Mouse (Mus musculus) embryonic facial prominence, embryonic 11.5 days (tissue): ENCODE results near the gene Gna14. TPM values are rescaled to one million over a fixed set of nuclear protein-coding genes. Genes with fewer than 3 reads are reported as not detected.

Experiments
- ATAC-seq: fragments of 200-750 bp; cut with Nextera tagmentation; replicated peaks from 2 replicates; pipeline ENCODE4 v1.8.0; 2017; ENCODE audit warnings: low read depth; ENCODE audit not compliant: insufficient number of reproducible peaks, low FRiP score, low TSS enrichment
- DNase-seq: peaks from one replicate; pipeline ENCODE4 v3.0.0-alpha.2; 2015; ENCODE audit warnings: low spot score
- H3K27ac ChIP-seq: fragments of 300-500 bp; sonication (generic); replicated peaks from 2 replicates; pipeline ENCODE4 v1.5.1; 2014; ENCODE audit warnings: mild to moderate bottlenecking, low read depth, low read length, control low read depth
- H3K27me3 ChIP-seq: fragments of 300-500 bp; sonication (generic); 2 replicates; pipeline ENCODE4 v1.6.1; 2014; ENCODE audit warnings: mild to moderate bottlenecking, low read length, moderate library complexity, mixed read lengths; ENCODE audit not compliant: control insufficient read depth, insufficient read depth
- H3K36me3 ChIP-seq: fragments of 300-500 bp; sonication (generic); replicated peaks from 2 replicates; pipeline ENCODE4 v1.6.1; 2014; ENCODE audit warnings: low read depth, mild to moderate bottlenecking, low read length, moderate library complexity, mixed read lengths; ENCODE audit not compliant: control insufficient read depth, insufficient read depth
- H3K4me1 ChIP-seq: fragments of 300-500 bp; sonication (generic); 2 replicates; pipeline ENCODE4 v1.6.1; 2014; ENCODE audit warnings: low read length, mixed read lengths; ENCODE audit not compliant: control insufficient read depth, insufficient read depth
- H3K4me2 ChIP-seq: fragments of 300-500 bp; sonication (generic); 2 replicates; pipeline ENCODE4 v1.6.1; 2014; ENCODE audit warnings: low read depth, mild to moderate bottlenecking, control low read depth, low read length, moderate library complexity
- H3K4me3 ChIP-seq: fragments of 300-500 bp; sonication (generic); 2 replicates; pipeline ENCODE4 v1.5.1; 2014; ENCODE audit warnings: low read depth, low read length, control low read depth
- H3K9ac ChIP-seq: fragments of 300-500 bp; sonication (generic); replicated peaks from 2 replicates; pipeline ENCODE4 v1.6.1; 2014; ENCODE audit warnings: mild to moderate bottlenecking, control low read depth, low read length
- H3K9me3 ChIP-seq: fragments of 300-500 bp; sonication (generic); replicated peaks from 2 replicates; pipeline ENCODE4 v1.6.1; 2016; ENCODE audit warnings: mild to moderate bottlenecking, low read length, inconsistent platforms, mixed read lengths; ENCODE audit not compliant: control insufficient read depth
- WGBS: fragments of 180-500 bp; shearing (Covaris S2); extraction: QIAGEN DNeasy Blood & Tissue Kit; methylation state at CpG from one replicate; pipeline ENCODE4 v1.1.7; 2014; 5-methylcytosine and 5-hydroxymethylcytosine counted together
- polyA plus RNA-seq: library from polyadenylated mRNA; unstranded; fragments of >200 nt; fragmentation: Nextera tagmentation; extraction: Ambion mirVana; gene quantifications from 2 replicates; pipeline ENCODE4 v1.2.1, GENCODE M21; 2014

Gna14 gene
- polyA plus RNA-seq, 1 experiment from 2014 or later = 0.90 TPM

DNA sequence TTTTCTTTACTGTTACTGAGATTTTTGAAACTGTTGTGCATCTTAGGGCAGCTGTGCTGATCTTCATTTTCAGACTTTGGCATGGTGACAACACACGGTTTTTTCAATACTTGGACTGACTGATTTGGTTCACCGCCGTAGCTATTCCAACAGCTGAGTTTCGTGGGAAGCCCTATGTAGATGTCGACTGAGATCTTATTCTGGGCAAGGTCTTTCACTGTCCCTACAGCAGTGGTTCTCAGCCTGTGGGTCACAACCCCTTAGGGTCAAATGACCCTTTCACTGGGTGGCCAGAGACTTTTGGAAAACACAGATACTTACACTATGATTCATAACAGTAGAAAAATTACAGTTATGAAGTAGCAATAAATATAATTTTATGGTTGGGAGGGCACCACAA is 60.5 kb downstream of the Gna14 start:
- Histone ChIP-seq H3K4me2 (no peak overlapping the region), H3K36me3 (no peaks in the 10 kb centered on the region), H3K4me3 (no peak overlapping the region), H3K9me3 (no peaks in the 10 kb centered on the region), H3K9ac (no peak overlapping the region), H3K4me1 (no peaks in the 10 kb centered on the region), H3K27ac (no peak overlapping the region), H3K27me3 (no peaks in the 10 kb centered on the region)
- ATAC-seq (no peak), DNase-seq (no peak)
- 86% methylated on average over 5 of the region's 5 CpGs for WGBS

DNA sequence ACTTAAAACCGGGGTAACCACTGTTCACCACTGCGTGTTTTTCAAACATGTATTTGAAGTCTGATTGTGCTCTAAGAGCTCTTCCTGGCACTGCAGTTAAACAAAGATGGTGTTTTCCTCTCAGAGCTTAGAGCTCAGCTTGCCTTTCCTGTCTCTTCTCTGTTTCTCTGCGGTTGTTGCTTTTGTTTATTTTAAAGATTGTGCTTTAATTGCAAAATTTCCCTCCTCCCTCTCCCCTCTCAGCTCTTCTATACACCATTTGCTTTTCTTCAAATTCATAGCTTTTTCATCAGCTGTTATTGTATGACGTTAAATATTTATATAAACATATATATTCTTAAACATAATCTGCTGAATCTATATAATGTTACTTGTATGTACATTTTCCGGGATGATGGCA is 66.5 kb downstream of the Gna14 start:
- H3K27ac ChIP-seq = no peak overlapping the region
- ATAC-seq = no peak
- 59% methylated on average over 5 of the region's 5 CpGs for WGBS

DNA sequence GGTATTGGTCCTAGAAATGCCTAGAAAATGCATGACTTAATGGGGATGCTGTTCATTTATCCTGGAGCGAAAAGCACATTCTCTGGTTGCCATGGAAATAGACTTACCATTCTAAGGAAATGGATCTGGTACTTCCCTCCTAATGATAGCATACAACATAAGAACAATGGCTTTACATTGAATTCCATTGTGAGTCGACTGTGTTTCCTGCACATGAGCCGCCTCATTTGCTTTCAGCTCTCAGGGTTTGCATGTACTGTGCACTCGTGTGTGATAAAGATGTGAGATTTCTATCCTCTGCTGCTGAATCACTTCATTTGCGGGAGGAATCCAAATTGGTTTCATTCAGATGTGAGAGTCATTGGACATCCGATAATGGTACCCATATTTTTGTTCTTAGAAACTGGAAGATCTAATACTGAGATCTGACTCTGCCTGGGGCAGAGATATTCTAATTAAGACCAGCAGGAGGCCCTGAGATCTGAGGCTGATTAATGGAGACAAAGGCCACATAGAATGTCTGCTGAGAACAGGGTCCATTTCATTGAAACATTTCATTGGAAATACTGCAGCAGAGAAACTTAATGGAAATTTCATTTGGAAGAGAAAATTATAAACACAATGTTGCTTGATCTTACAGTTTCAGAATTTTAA is 71.3 kb downstream of the Gna14 start:
- Histone ChIP-seq H3K9me3 (no peaks in the 10 kb centered on the region), H3K4me1 (no peaks in the 10 kb centered on the region), H3K36me3 (no peaks in the 10 kb centered on the region), H3K27me3 (no peaks in the 10 kb centered on the region), H3K9ac (no peak overlapping the region), H3K4me3 (no peak overlapping the region), H3K27ac (no peak overlapping the region), H3K4me2 (no peak overlapping the region)
- ATAC-seq = peak; percentile 79
- DNase-seq = peak; percentile 63
- WGBS = 33% methylated on average over 6 of the region's 6 CpGs

More for the DNA sequence above, 66.5 kb downstream of the Gna14 start:
- Histone ChIP-seq H3K9ac (no peak overlapping the region), H3K4me2 (no peak overlapping the region), H3K4me3 (no peak overlapping the region), H3K9me3 (no peaks in the 10 kb centered on the region), H3K36me3 (no peaks in the 10 kb centered on the region), H3K4me1 (no peaks in the 10 kb centered on the region), H3K27me3 (no peaks in the 10 kb centered on the region)
- DNase-seq = no peak

DNA sequence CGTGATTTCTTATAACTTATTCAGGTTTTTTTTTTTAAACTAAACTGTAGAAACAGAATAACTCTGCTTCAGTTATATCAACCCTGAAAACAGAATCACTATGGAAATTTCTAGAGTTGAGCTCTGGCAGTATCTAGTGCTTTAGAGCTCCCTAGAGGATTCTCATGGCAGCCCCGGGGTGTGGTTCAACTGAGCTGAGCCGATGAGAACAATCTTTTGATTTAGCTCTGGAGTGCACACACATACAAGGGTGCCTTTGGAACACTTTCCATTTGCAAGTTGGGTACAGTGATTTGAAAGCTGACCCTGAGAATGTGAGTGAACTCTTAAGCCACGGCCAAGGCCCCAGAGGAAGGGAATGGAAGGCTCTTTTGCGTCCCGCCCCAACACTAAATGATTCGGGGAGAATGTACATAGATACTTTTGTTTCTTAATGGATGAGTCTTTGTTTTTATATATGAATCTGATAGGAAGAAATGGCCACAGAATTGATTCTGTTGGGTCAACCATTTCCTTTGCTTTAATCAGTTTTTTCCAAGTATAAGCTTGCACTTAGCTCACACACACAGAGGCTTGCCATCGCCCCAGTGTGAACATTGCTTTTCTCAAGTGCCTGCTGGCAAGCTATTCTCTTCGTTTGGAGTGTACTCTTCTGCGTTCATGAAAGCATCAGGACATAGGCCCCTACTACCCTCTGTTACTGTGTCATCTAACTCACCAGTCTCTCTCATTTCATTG is 75.0 kb downstream of the Gna14 start:
- Histone ChIP-seq H3K9me3 (no peaks in the 10 kb centered on the region), H3K4me3 (no peak overlapping the region), H3K27ac (no peak overlapping the region), H3K4me1 (no peaks in the 10 kb centered on the region), H3K36me3 (no peaks in the 10 kb centered on the region), H3K9ac (no peak overlapping the region), H3K4me2 (no peak overlapping the region), H3K27me3 (no peaks in the 10 kb centered on the region)
- DNase-seq = no peak
- 84% methylated on average over 10 of the region's 10 CpGs for WGBS
- no peak for ATAC-seq

DNA sequence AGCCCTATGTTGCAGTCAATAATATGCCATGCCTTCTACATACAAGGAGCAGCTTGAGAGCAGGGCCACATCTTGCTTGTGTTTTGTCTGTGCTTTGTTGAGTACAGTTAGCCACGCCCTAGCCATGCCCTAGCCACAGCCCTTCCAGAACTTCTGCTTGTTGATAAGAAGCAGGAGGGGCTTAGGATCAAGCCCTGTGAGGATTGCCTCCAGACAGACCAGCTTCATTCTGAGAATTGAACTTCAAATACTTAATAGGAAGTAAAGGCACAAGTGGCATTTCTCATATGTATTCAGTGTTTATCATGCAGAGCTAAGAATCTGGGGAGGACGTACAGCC is 75.5 kb downstream of the Gna14 start:
- Histone ChIP-seq H3K4me1 (no peaks in the 10 kb centered on the region), H3K9ac (no peak overlapping the region), H3K9me3 (no peaks in the 10 kb centered on the region), H3K27me3 (no peaks in the 10 kb centered on the region), H3K4me3 (no peak overlapping the region), H3K4me2 (no peak overlapping the region), H3K27ac (no peak overlapping the region), H3K36me3 (no peaks in the 10 kb centered on the region)
- 74% methylated on average over 2 of the region's 2 CpGs for WGBS
- ATAC-seq (no peak), DNase-seq (no peak)

GRCm38 (mm10) chr19:16514201-16514600 is 78.6 kb downstream of the Gna14 start:
- H3K4me1 ChIP-seq = no peaks in the 10 kb centered on the region
- H3K9ac ChIP-seq = no peak overlapping the region
- no peak overlapping the region for H3K4me3 ChIP-seq
- H3K9me3 ChIP-seq = no peaks in the 10 kb centered on the region
- ATAC-seq (no peak), DNase-seq (no peak)
- H3K36me3 ChIP-seq = no peaks in the 10 kb centered on the region
- 76% methylated on average over 4 of the region's 4 CpGs for WGBS
- no peak overlapping the region for H3K27ac ChIP-seq
- H3K27me3 ChIP-seq = no peaks in the 10 kb centered on the region
- H3K4me2 ChIP-seq = no peak overlapping the region

DNA sequence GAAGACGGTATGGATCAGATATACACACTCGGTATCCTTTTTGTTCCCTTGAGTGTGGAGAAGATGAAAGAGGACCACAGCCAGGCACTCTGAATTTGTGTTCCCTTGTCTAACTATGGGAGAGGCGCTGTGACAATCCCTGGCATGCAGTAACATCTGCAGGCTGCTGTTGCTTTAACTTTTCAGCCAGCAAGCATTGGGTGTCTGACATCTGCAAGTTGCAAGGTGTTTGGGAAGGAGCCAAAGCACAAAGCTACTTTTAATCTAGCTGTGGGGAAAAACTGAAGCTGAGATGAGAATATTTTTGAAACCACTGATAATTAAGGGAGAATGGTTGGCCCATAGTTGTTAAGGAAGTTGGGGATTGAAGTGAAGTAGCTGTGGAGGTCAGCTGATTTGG is 83.0 kb downstream of the Gna14 start:
- Histone ChIP-seq H3K27me3 (no peaks in the 10 kb centered on the region), H3K9me3 (no peaks in the 10 kb centered on the region), H3K36me3 (no peaks in the 10 kb centered on the region), H3K4me1 (no peaks in the 10 kb centered on the region), H3K4me2 (no peak overlapping the region), H3K4me3 (no peak overlapping the region), H3K9ac (no peak overlapping the region), H3K27ac (no peak overlapping the region)
- no peak for DNase-seq
- WGBS = 73% methylated on average over 3 of the region's 3 CpGs
- no peak for ATAC-seq

GRCm38 (mm10) chr19:16520608-16521007 is 85.0 kb downstream of the Gna14 start:
- 88% methylated on average over 3 of the region's 3 CpGs for WGBS
- no peak overlapping the region for H3K9ac ChIP-seq
- no peak for ATAC-seq
- no peak overlapping the region for H3K27ac ChIP-seq
- no peaks in the 10 kb centered on the region for H3K9me3 ChIP-seq
- no peak overlapping the region for H3K4me3 ChIP-seq
- no peaks in the 10 kb centered on the region for H3K36me3 ChIP-seq
- H3K27me3 ChIP-seq = no peaks in the 10 kb centered on the region
- no peak overlapping the region for H3K4me2 ChIP-seq
- H3K4me1 ChIP-seq = no peaks in the 10 kb centered on the region
- no peak for DNase-seq
